Mouse (Mus musculus): ENCODE measurements at regions not wholly inside any gene's neighbourhood (a gene's known extent, or its start where the extent isn't known, plus 50 kb on each side); places are given as distances from the start of the nearest gene placed in this dataset.

DNA sequence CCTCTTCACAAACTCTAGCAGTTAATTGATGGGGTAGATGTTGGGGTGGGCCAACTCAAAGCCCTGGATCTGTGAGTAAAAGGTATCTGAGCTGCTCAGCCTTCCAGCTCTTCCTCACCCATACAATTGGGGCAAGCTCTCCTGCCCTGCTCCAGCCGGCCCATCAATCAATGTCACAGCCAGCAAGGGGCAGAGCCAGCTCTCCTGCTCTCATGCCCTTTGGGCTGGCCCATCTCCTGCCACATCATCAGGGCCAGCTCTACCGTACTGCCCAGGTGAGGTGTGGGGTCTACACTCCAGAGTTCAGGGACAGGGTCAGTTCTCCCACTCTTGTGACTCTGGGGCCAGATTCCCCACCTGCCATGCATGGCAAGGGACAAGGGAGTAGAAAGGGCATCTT, 107.3 kb upstream of the 4930583I09Rik start:
- H3K4me1 ChIP-seq (ENCODE audit: control insufficient read depth, insufficient read depth, low read length): no peaks in the 10 kb centered on the region
- H3K27me3 ChIP-seq (ENCODE audit: control insufficient read depth, insufficient read depth, low read length): no peaks in the 10 kb centered on the region
- H3K27ac ChIP-seq (ENCODE audit: low read depth, low read length): no peak overlapping the region
- no peak for ATAC-seq (ENCODE audit: low read depth)
- WGBS: 58% methylated on average over 2 of the region's 2 CpGs
- no peak overlapping the region for H3K4me2 ChIP-seq (ENCODE audit: low read depth, low read length)
- no peak overlapping the region for H3K9ac ChIP-seq (replicated peaks; ENCODE audit: low read depth, low read length)
- no peak overlapping the region for H3K4me3 ChIP-seq (ENCODE audit: low read depth, low read length)
- H3K9me3 ChIP-seq (ENCODE audit: control insufficient read depth, low read length): no peaks in the 10 kb centered on the region
- no peaks in the 10 kb centered on the region for H3K36me3 ChIP-seq (ENCODE audit: control insufficient read depth, insufficient read depth, low read length)

DNA sequence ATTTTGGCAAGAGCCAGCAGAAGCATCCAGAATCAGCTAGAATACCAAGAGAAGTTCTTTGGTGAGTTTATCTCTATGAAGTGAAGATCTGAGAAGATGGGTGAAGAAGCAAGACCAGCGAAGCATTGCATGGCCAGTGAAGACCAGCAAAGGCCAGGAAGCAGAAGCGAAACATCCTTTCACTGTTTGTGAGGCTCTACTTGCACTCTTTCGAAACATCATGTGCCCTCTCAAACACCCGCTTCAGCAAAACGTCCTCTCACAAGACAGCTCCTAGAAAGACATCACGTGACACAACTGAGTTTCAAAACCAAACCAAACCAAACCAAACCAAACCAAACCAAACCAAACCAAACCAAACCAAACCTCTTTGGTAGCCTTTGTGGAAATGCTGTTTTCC, 105.7 kb upstream of the 4930583I09Rik start:
- whole genome bisulfite sequencing: 96% methylated on average over 6 of the region's 6 CpGs
- no peaks in the 10 kb centered on the region for H3K9me3 ChIP-seq (ENCODE audit: control insufficient read depth, low read length)

DNA sequence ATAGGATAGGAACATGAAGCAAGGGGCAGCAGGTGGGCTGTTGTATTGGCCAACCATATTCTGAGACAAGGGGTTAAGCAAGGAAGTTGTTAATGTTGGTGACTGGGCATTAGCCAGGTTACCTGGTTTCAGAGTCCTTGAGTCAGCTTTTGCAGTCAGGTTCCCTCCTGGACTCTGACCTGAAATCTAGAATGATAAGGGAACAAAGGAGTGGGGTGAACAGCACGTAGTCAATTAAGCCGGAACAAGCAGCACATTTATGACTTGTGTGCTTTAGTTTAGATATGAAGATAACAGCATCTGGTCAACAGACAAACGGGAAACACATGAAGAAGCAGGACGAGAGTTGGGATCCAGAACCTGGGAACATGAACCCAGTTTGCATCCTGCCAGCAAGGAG, 99.8 kb upstream of the 4930583I09Rik start:
- WGBS: 85% methylated on average over 4 of the region's 4 CpGs
- Histone ChIP-seq H3K9ac (replicated peaks; ENCODE audit: low read depth, low read length) (no peak overlapping the region), H3K4me1 (ENCODE audit: control insufficient read depth, insufficient read depth, low read length) (no peaks in the 10 kb centered on the region), H3K9me3 (ENCODE audit: control insufficient read depth, low read length) (no peaks in the 10 kb centered on the region), H3K27ac (ENCODE audit: low read depth, low read length) (no peak overlapping the region), H3K4me2 (ENCODE audit: low read depth, low read length) (no peak overlapping the region), H3K27me3 (ENCODE audit: control insufficient read depth, insufficient read depth, low read length) (no peaks in the 10 kb centered on the region), H3K4me3 (ENCODE audit: low read depth, low read length) (no peak overlapping the region), H3K36me3 (ENCODE audit: control insufficient read depth, insufficient read depth, low read length) (no peaks in the 10 kb centered on the region)
- ATAC-seq (ENCODE audit: low read depth): no peak

More for the DNA sequence above, 105.7 kb upstream of the 4930583I09Rik start:
- Histone ChIP-seq H3K4me3 (ENCODE audit: low read depth, low read length) (no peak overlapping the region), H3K4me1 (ENCODE audit: control insufficient read depth, insufficient read depth, low read length) (no peaks in the 10 kb centered on the region), H3K27me3 (ENCODE audit: control insufficient read depth, insufficient read depth, low read length) (no peaks in the 10 kb centered on the region), H3K36me3 (ENCODE audit: control insufficient read depth, insufficient read depth, low read length) (no peaks in the 10 kb centered on the region), H3K9ac (replicated peaks; ENCODE audit: low read depth, low read length) (no peak overlapping the region), H3K27ac (ENCODE audit: low read depth, low read length) (no peak overlapping the region), H3K4me2 (ENCODE audit: low read depth, low read length) (no peak overlapping the region)
- no peak for ATAC-seq (ENCODE audit: low read depth)

DNA sequence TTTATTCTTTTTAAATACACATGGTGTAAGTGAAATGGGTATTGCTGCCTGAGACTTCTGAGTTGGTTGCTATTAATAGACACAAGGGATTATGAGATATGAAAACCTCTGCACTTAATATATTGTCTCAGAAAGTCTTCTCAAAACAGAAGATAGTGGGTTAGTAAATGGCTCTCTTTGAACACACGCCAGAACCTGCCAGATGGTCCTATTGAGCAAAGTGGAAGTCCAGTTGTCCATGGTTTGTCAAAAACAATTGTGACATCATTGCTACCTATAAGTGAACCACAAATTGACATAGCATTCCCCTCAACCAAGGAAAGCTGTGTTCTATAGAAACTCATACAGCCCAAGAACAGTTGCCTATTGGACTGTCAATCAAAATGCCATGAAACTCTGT, 98.5 kb upstream of the 4930583I09Rik start:
- Histone ChIP-seq H3K9ac (replicated peaks; ENCODE audit: low read depth, low read length) (no peak overlapping the region), H3K4me1 (ENCODE audit: control insufficient read depth, insufficient read depth, low read length) (no peaks in the 10 kb centered on the region), H3K9me3 (ENCODE audit: control insufficient read depth, low read length) (no peaks in the 10 kb centered on the region), H3K27me3 (ENCODE audit: control insufficient read depth, insufficient read depth, low read length) (no peaks in the 10 kb centered on the region), H3K27ac (ENCODE audit: low read depth, low read length) (no peak overlapping the region; the same call in 1 of the 2 replicates), H3K36me3 (ENCODE audit: control insufficient read depth, insufficient read depth, low read length) (no peaks in the 10 kb centered on the region), H3K4me2 (ENCODE audit: low read depth, low read length) (no peak overlapping the region), H3K4me3 (ENCODE audit: low read depth, low read length) (no peak overlapping the region)
- ATAC-seq (ENCODE audit: low read depth): no peak
- WGBS: 79% methylated on average over 1 of the region's 1 CpGs

DNA sequence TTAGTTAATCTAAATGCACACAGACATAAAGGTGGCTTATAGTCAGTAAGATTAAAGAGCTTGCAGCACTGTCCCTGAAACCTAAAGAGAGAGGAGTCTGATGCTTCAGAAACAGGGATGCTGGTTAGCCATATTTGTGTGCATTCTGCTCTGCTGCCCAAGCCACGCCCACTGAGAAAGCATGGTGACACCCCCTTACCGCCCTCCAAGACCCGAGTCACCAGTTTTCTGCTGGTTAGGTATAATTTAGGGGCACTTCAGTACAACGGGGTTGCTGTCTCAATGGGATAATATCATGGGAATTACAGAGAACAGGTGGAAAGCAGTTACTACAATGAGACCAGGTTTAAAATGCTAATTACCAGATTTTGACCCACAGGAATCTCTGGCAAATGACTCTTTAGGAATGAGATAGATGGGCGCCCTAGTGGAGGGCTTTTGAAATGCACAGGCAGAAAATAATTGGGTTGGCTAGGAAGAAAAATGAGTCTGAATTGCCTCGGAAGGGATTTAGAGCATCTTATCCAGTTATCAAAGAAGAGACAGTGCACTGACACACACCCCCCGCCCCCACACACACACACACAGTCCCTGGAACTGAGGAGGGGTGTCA, 95.1 kb upstream of the 4930583I09Rik start:
- Histone ChIP-seq H3K4me3 (ENCODE audit: low read depth, low read length) (no peak overlapping the region), H3K9ac (replicated peaks; ENCODE audit: low read depth, low read length) (no peak overlapping the region), H3K9me3 (ENCODE audit: control insufficient read depth, low read length) (no peaks in the 10 kb centered on the region), H3K27ac (ENCODE audit: low read depth, low read length) (no peak overlapping the region), H3K4me2 (ENCODE audit: low read depth, low read length) (no peak overlapping the region), H3K36me3 (ENCODE audit: control insufficient read depth, insufficient read depth, low read length) (no peaks in the 10 kb centered on the region), H3K4me1 (ENCODE audit: control insufficient read depth, insufficient read depth, low read length) (no peaks in the 10 kb centered on the region), H3K27me3 (ENCODE audit: control insufficient read depth, insufficient read depth, low read length) (no peaks in the 10 kb centered on the region)
- no peak for ATAC-seq (ENCODE audit: low read depth)
- WGBS: 40% methylated on average over 7 of the region's 7 CpGs

DNA sequence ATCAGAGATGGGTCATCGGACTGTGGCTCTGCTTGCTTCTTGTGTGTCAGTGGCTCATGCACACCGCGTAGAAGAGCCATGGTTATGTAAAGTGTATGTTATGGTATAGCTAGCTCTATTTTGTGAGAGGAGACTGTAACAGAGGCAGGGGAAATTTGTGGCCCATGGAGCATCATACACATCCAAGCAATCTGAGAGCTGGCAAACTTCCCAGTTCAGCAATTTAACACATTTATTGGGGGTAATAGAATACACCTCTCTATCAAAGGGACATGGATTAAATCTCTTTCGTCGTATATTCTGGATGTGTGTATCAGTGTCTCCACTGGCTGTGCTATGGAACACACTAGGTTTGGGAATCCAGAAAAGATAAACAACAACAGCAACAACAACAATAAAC, 87.9 kb upstream of the 4930583I09Rik start:
- Histone ChIP-seq H3K9ac (replicated peaks; ENCODE audit: low read depth, low read length) (no peak overlapping the region), H3K4me2 (ENCODE audit: low read depth, low read length) (no peak overlapping the region), H3K4me3 (ENCODE audit: low read depth, low read length) (no peak overlapping the region), H3K27me3 (ENCODE audit: control insufficient read depth, insufficient read depth, low read length) (no peaks in the 10 kb centered on the region), H3K27ac (ENCODE audit: low read depth, low read length) (no peak overlapping the region), H3K4me1 (ENCODE audit: control insufficient read depth, insufficient read depth, low read length) (no peaks in the 10 kb centered on the region), H3K36me3 (ENCODE audit: control insufficient read depth, insufficient read depth, low read length) (no peaks in the 10 kb centered on the region), H3K9me3 (ENCODE audit: control insufficient read depth, low read length) (no peaks in the 10 kb centered on the region)
- 66% methylated on average over 5 of the region's 5 CpGs for WGBS
- peak; percentile 17; the same call in 1 of the 2 replicates for ATAC-seq (ENCODE audit: low read depth)

DNA sequence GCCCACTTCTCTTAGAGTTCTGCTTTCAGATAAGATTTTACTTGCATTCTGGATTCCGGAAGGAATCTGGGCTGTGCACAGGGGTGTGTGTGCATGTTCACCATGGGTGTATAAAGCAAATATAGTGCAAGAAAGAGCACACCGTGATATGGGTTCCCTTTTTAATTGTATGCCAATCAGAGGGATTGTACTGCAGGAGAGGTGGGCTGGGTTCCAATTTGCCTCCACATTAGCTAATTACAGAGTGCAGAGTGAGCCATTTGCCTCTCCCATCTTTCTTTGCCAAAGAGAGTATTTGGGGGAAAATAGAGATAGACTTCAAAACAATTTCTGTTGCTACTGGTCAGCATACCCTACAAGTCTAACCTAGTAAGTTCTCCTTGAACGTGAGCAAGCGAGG, 86.4 kb upstream of the 4930583I09Rik start:
- Histone ChIP-seq H3K9me3 (ENCODE audit: control insufficient read depth, low read length) (no peaks in the 10 kb centered on the region), H3K4me3 (ENCODE audit: low read depth, low read length) (no peak overlapping the region), H3K4me1 (ENCODE audit: control insufficient read depth, insufficient read depth, low read length) (no peaks in the 10 kb centered on the region), H3K9ac (replicated peaks; ENCODE audit: low read depth, low read length) (no peak overlapping the region), H3K4me2 (ENCODE audit: low read depth, low read length) (no peak overlapping the region), H3K36me3 (ENCODE audit: control insufficient read depth, insufficient read depth, low read length) (no peaks in the 10 kb centered on the region), H3K27ac (ENCODE audit: low read depth, low read length) (no peak overlapping the region), H3K27me3 (ENCODE audit: control insufficient read depth, insufficient read depth, low read length) (no peaks in the 10 kb centered on the region)
- 83% methylated on average over 4 of the region's 4 CpGs for WGBS
- no peak for ATAC-seq (ENCODE audit: low read depth)

DNA sequence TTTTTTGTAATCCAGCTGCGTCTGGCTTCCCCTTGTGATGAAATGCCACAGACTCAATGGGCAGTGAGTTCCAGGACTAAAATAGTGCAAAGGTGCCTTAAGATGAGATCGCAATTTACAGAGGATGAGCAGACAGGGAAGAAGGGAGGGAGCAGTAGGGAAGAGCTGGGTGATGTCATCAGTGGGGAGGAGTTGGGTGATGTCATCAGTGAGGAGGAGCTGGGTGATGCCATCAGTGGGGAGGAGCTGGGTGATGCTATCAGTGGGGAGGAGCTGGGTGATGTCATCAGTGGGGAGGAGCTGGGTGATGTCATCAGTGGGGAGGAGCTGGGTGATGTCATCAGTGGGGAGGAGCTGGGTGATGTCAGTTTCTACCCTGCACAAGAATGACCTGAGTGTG, 84.4 kb upstream of the 4930583I09Rik start:
- 81% methylated on average over 2 of the region's 2 CpGs for WGBS
- Histone ChIP-seq H3K4me1 (ENCODE audit: control insufficient read depth, insufficient read depth, low read length) (peaks cover 7% of the 10 kb centered on the region; the same call in 1 of the 2 replicates), H3K27me3 (ENCODE audit: control insufficient read depth, insufficient read depth, low read length) (no peaks in the 10 kb centered on the region), H3K4me3 (ENCODE audit: low read depth, low read length) (no peak overlapping the region), H3K9ac (replicated peaks; ENCODE audit: low read depth, low read length) (no peak overlapping the region), H3K9me3 (ENCODE audit: control insufficient read depth, low read length) (no peaks in the 10 kb centered on the region), H3K36me3 (ENCODE audit: control insufficient read depth, insufficient read depth, low read length) (no peaks in the 10 kb centered on the region), H3K27ac (ENCODE audit: low read depth, low read length) (no peak overlapping the region), H3K4me2 (ENCODE audit: low read depth, low read length) (no peak overlapping the region)
- no peak for ATAC-seq (ENCODE audit: low read depth)

DNA sequence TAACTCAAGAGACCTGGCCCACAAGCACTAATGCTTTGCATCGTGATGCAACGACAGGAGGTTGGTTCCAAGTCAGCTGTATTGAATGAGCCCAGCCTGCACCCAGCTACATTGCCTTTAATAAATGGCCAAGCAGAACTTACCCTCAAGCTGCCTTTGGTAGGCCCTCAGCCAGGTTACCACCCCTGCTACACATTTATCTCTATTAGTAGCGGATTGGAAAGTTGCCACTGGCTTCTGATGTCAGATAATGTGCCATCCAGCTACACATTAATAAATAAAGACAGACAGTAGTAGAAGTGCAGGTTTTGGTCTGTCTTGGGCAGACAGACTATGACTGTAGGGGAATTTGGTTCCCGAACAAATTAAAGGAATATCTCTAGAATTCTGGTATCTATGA, 82.0 kb upstream of the 4930583I09Rik start:
- Histone ChIP-seq H3K4me2 (ENCODE audit: low read depth, low read length) (no peak overlapping the region), H3K9me3 (ENCODE audit: control insufficient read depth, low read length) (no peaks in the 10 kb centered on the region), H3K36me3 (ENCODE audit: control insufficient read depth, insufficient read depth, low read length) (no peaks in the 10 kb centered on the region), H3K27ac (ENCODE audit: low read depth, low read length) (no peak overlapping the region), H3K27me3 (ENCODE audit: control insufficient read depth, insufficient read depth, low read length) (no peaks in the 10 kb centered on the region), H3K4me3 (ENCODE audit: low read depth, low read length) (no peak overlapping the region), H3K9ac (replicated peaks; ENCODE audit: low read depth, low read length) (no peak overlapping the region), H3K4me1 (ENCODE audit: control insufficient read depth, insufficient read depth, low read length) (peaks cover 17% of the 10 kb centered on the region)
- 83% methylated on average over 4 of the region's 4 CpGs for WGBS
- ATAC-seq (ENCODE audit: low read depth): no peak

Data from neural tube, embryonic 14.5 days (tissue).